Mouse (Mus musculus): ENCODE measurements around the gene St6galnac5. TPM values are rescaled to one million over a fixed set of nuclear protein-coding genes. Genes with fewer than 3 reads are reported as not detected.

The St6galnac5 gene
- polyA plus RNA-seq, 1 experiment from 2014 or later: 23.1 TPM

- Histone ChIP-seq H3K36me3 (ENCODE audit: control insufficient read depth, insufficient read depth) (no peaks in the 10 kb centered on the region), H3K27me3 (replicated peaks; ENCODE audit: control insufficient read depth, insufficient read depth, low read length) (no peaks in the 10 kb centered on the region), H3K4me1 (replicated peaks; ENCODE audit: control insufficient read depth, insufficient read depth, low read length) (peaks cover 2% of the 10 kb centered on the region), H3K27ac (ENCODE audit: low read length) (no peak overlapping the region), H3K4me2 (ENCODE audit: low read length) (no peak overlapping the region), H3K4me3 (replicated peaks; ENCODE audit: low read length) (no peak overlapping the region), H3K9ac (replicated peaks; ENCODE audit: low read depth, low read length) (no peak overlapping the region), H3K9me3 (ENCODE audit: control insufficient read depth, low read length) (no peaks in the 10 kb centered on the region)
- ATAC-seq: peak; percentile 48; the same call in 1 of the 2 replicates
- 38% methylated on average over 4 of the region's 4 CpGs for WGBS
These were observed 202.2 kb downstream of the St6galnac5 start for GRCm38 (mm10) chr3:152779819-152780218.

- H3K36me3 ChIP-seq (ENCODE audit: control insufficient read depth, insufficient read depth): no peaks in the 10 kb centered on the region
- no peak for ATAC-seq
- no peaks in the 10 kb centered on the region; the same call in 1 of the 2 replicates for H3K4me1 ChIP-seq (replicated peaks; ENCODE audit: control insufficient read depth, insufficient read depth, low read length)
- no peak overlapping the region for H3K4me3 ChIP-seq (replicated peaks; ENCODE audit: low read length)
- no peak overlapping the region for H3K4me2 ChIP-seq (ENCODE audit: low read length)
- H3K27ac ChIP-seq (ENCODE audit: low read length): no peak overlapping the region
- WGBS: 85% methylated on average over 16 of the region's 16 CpGs
- H3K27me3 ChIP-seq (replicated peaks; ENCODE audit: control insufficient read depth, insufficient read depth, low read length): no peaks in the 10 kb centered on the region
- H3K9ac ChIP-seq (replicated peaks; ENCODE audit: low read depth, low read length): no peak overlapping the region
- H3K9me3 ChIP-seq (ENCODE audit: control insufficient read depth, low read length): no peaks in the 10 kb centered on the region
These were observed 205.0 kb downstream of the St6galnac5 start for GRCm38 (mm10) chr3:152776872-152777540.

- Histone ChIP-seq H3K9ac (replicated peaks; ENCODE audit: low read depth, low read length) (no peak overlapping the region), H3K4me1 (replicated peaks; ENCODE audit: control insufficient read depth, insufficient read depth, low read length) (no peaks in the 10 kb centered on the region; the same call in 1 of the 2 replicates), H3K9me3 (ENCODE audit: control insufficient read depth, low read length) (no peaks in the 10 kb centered on the region), H3K27ac (ENCODE audit: low read length) (no peak overlapping the region), H3K27me3 (replicated peaks; ENCODE audit: control insufficient read depth, insufficient read depth, low read length) (no peaks in the 10 kb centered on the region), H3K36me3 (ENCODE audit: control insufficient read depth, insufficient read depth) (no peaks in the 10 kb centered on the region), H3K4me3 (replicated peaks; ENCODE audit: low read length) (no peak overlapping the region), H3K4me2 (ENCODE audit: low read length) (no peak overlapping the region)
- no peak for ATAC-seq
- 76% methylated on average over 6 of the region's 6 CpGs for WGBS
These were observed 205.7 kb downstream of the St6galnac5 start for GRCm38 (mm10) chr3:152776363-152776762.

GRCm38 (mm10) chr3:152770056-152770455 is 212.0 kb downstream of the St6galnac5 start:
- Histone ChIP-seq H3K4me3 (replicated peaks; ENCODE audit: low read length) (no peak overlapping the region), H3K36me3 (ENCODE audit: control insufficient read depth, insufficient read depth) (no peaks in the 10 kb centered on the region), H3K4me1 (replicated peaks; ENCODE audit: control insufficient read depth, insufficient read depth, low read length) (no peaks in the 10 kb centered on the region), H3K4me2 (ENCODE audit: low read length) (no peak overlapping the region), H3K27me3 (replicated peaks; ENCODE audit: control insufficient read depth, insufficient read depth, low read length) (no peaks in the 10 kb centered on the region), H3K27ac (ENCODE audit: low read length) (no peak overlapping the region), H3K9ac (replicated peaks; ENCODE audit: low read depth, low read length) (no peak overlapping the region), H3K9me3 (ENCODE audit: control insufficient read depth, low read length) (no peaks in the 10 kb centered on the region)
- WGBS: 85% methylated on average over 6 of the region's 6 CpGs
- no peak for ATAC-seq

- H3K4me2 ChIP-seq (ENCODE audit: low read length): no peak overlapping the region
- no peak overlapping the region for H3K4me3 ChIP-seq (replicated peaks; ENCODE audit: low read length)
- no peaks in the 10 kb centered on the region for H3K27me3 ChIP-seq (replicated peaks; ENCODE audit: control insufficient read depth, insufficient read depth, low read length)
- H3K27ac ChIP-seq (ENCODE audit: low read length): no peak overlapping the region
- 75% methylated on average over 11 of the region's 11 CpGs for WGBS
- 0 out of 2 replicates have a peak, but pooled peaks cover 4% of the 10 kb centered on the region for H3K4me1 ChIP-seq (replicated peaks; ENCODE audit: control insufficient read depth, insufficient read depth, low read length)
- no peak for ATAC-seq
- H3K9me3 ChIP-seq (ENCODE audit: control insufficient read depth, low read length): no peaks in the 10 kb centered on the region
- no peak overlapping the region for H3K9ac ChIP-seq (replicated peaks; ENCODE audit: low read depth, low read length)
- H3K36me3 ChIP-seq (ENCODE audit: control insufficient read depth, insufficient read depth): no peaks in the 10 kb centered on the region
These were observed 214.6 kb downstream of the St6galnac5 start for GRCm38 (mm10) chr3:152767485-152767884.
